Mouse (Mus musculus): Measurements from ENCODE around the gene Rab11fip2.

GRCm38 (mm10) chr19:59889383-59889782 is 54.1 kb downstream of the Rab11fip2 start:
- no peak for TF ChIP-seq EP300 (IDR thresholded peaks at IDR 0.05; ENCODE audit: low read depth)
- no peak for TF ChIP-seq CTCF (IDR thresholded peaks at IDR 0.05; ENCODE audit: low read depth)
